Mouse (Mus musculus): ENCODE data around the gene Fbxo45. TPM values are rescaled to one million over a fixed set of nuclear protein-coding genes. Genes with fewer than 3 reads are reported as not detected.

The Fbxo45 gene
- total and polyA plus RNA-seq, 3 experiments: 3.3 to 13.5 (median 10.8) TPM

GRCm38 (mm10) chr16:32222399-32222798 is 24.6 kb downstream of the Fbxo45 start:
- no peak overlapping the region for H3K9ac ChIP-seq (ENCODE audit: low read depth, low read length)
- no peak for DNase-seq
- intact Hi-C loops (cut with DNase I): no loop called here
- no peak overlapping the region for H3K4me3 ChIP-seq
- no peaks in the 10 kb centered on the region for H3K36me3 ChIP-seq (ENCODE audit: control insufficient read depth, insufficient read depth, low read length)
- H3K4me1 ChIP-seq (ENCODE audit: control insufficient read depth, insufficient read depth, low read length): no peaks in the 10 kb centered on the region
- no peaks in the 10 kb centered on the region for H3K79me2 ChIP-seq (replicated peaks; ENCODE audit: control insufficient read depth, insufficient read depth, low read length)
- no peaks in the 10 kb centered on the region for H3K27me3 ChIP-seq (ENCODE audit: control insufficient read depth, insufficient read depth, low read length)
- no peak overlapping the region for H3K27ac ChIP-seq
- no peak for TF ChIP-seq EP300 (IDR thresholded peaks at IDR 0.05; ENCODE audit: insufficient read depth, low read depth, low read length)
- TF ChIP-seq CTCF (IDR thresholded peaks at IDR 0.05): no peak
- no peak for TF ChIP-seq POLR2A (IDR thresholded peaks at IDR 0.05; ENCODE audit: insufficient read depth, low read depth, low read length)

GRCm38 (mm10) chr16:32221803-32222202 is 25.2 kb downstream of the Fbxo45 start:
- DNase-seq: no peak
- 76% methylated on average over 4 of the region's 4 CpGs for WGBS
- Histone ChIP-seq H3K27me3 (ENCODE audit: control insufficient read depth, insufficient read depth, low read length) (no peaks in the 10 kb centered on the region), H3K9ac (ENCODE audit: low read depth, low read length) (no peak overlapping the region), H3K4me1 (ENCODE audit: control insufficient read depth, insufficient read depth, low read length) (no peaks in the 10 kb centered on the region), H3K36me3 (ENCODE audit: control insufficient read depth, insufficient read depth, low read length) (no peaks in the 10 kb centered on the region), H3K27ac (no peak overlapping the region), H3K4me3 (no peak overlapping the region), H3K79me2 (replicated peaks; ENCODE audit: control insufficient read depth, insufficient read depth, low read length) (no peaks in the 10 kb centered on the region)
- TF ChIP-seq POLR2A (IDR thresholded peaks at IDR 0.05; ENCODE audit: insufficient read depth, low read depth, low read length) (no peak), CTCF (IDR thresholded peaks at IDR 0.05) (no peak)
- intact Hi-C loops (cut with DNase I): no loop called here

GRCm38 (mm10) chr16:32214804-32215576 is 32.0 kb downstream of the Fbxo45 start:
- DNase-seq: peak in 1 of 2 experiments; percentile 31
- Histone ChIP-seq H3K9ac (ENCODE audit: low read depth, low read length) (no peak overlapping the region), H3K27ac (peak overlapping the region; percentile 49), H3K27me3 (ENCODE audit: control insufficient read depth, insufficient read depth, low read length) (no peaks in the 10 kb centered on the region), H3K4me1 (ENCODE audit: control insufficient read depth, insufficient read depth, low read length) (no peaks in the 10 kb centered on the region; the same call in 1 of the 2 replicates), H3K4me3 (no peak overlapping the region; the same call in 1 of the 2 replicates), H3K36me3 (ENCODE audit: control insufficient read depth, insufficient read depth, low read length) (no peaks in the 10 kb centered on the region), H3K79me2 (replicated peaks; ENCODE audit: control insufficient read depth, insufficient read depth, low read length) (no peaks in the 10 kb centered on the region)
- no peak for TF ChIP-seq EP300 (IDR thresholded peaks at IDR 0.05; ENCODE audit: insufficient read depth, low read depth, low read length)
- TF ChIP-seq POLR2A (IDR thresholded peaks at IDR 0.05; ENCODE audit: insufficient read depth, low read depth, low read length): no peak
- no peak for TF ChIP-seq CTCF (IDR thresholded peaks at IDR 0.05)
- WGBS: 56% methylated on average over 17 of the region's 17 CpGs
- intact Hi-C loops (cut with DNase I): loop anchor here (5.0 kb wide), 1 partner anchor 57 kb away; the partner anchor contains the start of gene Smco1

GRCm38 (mm10) chr16:32214156-32214555 is 32.8 kb downstream of the Fbxo45 start:
- no peak overlapping the region for H3K4me3 ChIP-seq
- intact Hi-C loops (cut with DNase I): loop anchor here (5.0 kb wide), 1 partner anchor 58 kb away; the partner anchor contains the start of gene Smco1
- H3K9ac ChIP-seq (ENCODE audit: low read depth, low read length): no peak overlapping the region
- H3K36me3 ChIP-seq (ENCODE audit: control insufficient read depth, insufficient read depth, low read length): no peaks in the 10 kb centered on the region
- peak overlapping the region; percentile 28 for H3K27ac ChIP-seq
- no peaks in the 10 kb centered on the region; the same call in 1 of the 2 replicates for H3K4me1 ChIP-seq (ENCODE audit: control insufficient read depth, insufficient read depth, low read length)
- H3K27me3 ChIP-seq (ENCODE audit: control insufficient read depth, insufficient read depth, low read length): no peaks in the 10 kb centered on the region
- TF ChIP-seq EP300 (IDR thresholded peaks at IDR 0.05; ENCODE audit: insufficient read depth, low read depth, low read length) (no peak), CTCF (IDR thresholded peaks at IDR 0.05) (no peak), POLR2A (IDR thresholded peaks at IDR 0.05; ENCODE audit: insufficient read depth, low read depth, low read length) (no peak)
- H3K79me2 ChIP-seq (replicated peaks; ENCODE audit: control insufficient read depth, insufficient read depth, low read length): no peaks in the 10 kb centered on the region
- DNase-seq: peak in 1 of 2 experiments; percentile 28

- no peak for TF ChIP-seq EP300 (IDR thresholded peaks at IDR 0.05; ENCODE audit: insufficient read depth, low read depth, low read length)
- peak; percentile 71 for TF ChIP-seq CTCF (IDR thresholded peaks at IDR 0.05)
- no peak for DNase-seq
- WGBS: 46% methylated on average over 3 of the region's 3 CpGs
- Histone ChIP-seq H3K27me3 (ENCODE audit: control insufficient read depth, insufficient read depth, low read length) (no peaks in the 10 kb centered on the region), H3K4me1 (ENCODE audit: control insufficient read depth, insufficient read depth, low read length) (peaks cover 1% of the 10 kb centered on the region; the same call in 1 of the 2 replicates), H3K36me3 (ENCODE audit: control insufficient read depth, insufficient read depth, low read length) (no peaks in the 10 kb centered on the region), H3K27ac (no peak overlapping the region), H3K9ac (ENCODE audit: low read depth, low read length) (no peak overlapping the region), H3K79me2 (replicated peaks; ENCODE audit: control insufficient read depth, insufficient read depth, low read length) (no peaks in the 10 kb centered on the region), H3K4me3 (no peak overlapping the region)
- intact Hi-C loops (cut with DNase I): loop anchor here (5.0 to 10.0 kb wide), 2 partner anchors 88 to 160 kb away; no protein-coding TSS in a partner anchor
These were observed 42.1 kb downstream of the Fbxo45 start for GRCm38 (mm10) chr16:32204902-32205301.

GRCm38 (mm10) chr16:32202681-32203080 is 44.3 kb downstream of the Fbxo45 start:
- DNase-seq: peak; percentile 82 to 83
- intact Hi-C loops (cut with DNase I): loop anchor here (5.0 to 10.0 kb wide), 2 partner anchors 85 to 158 kb away; no protein-coding TSS in a partner anchor
- Histone ChIP-seq H3K27ac (peak overlapping the region; percentile 32; the same call in 1 of the 2 replicates), H3K36me3 (ENCODE audit: control insufficient read depth, insufficient read depth, low read length) (no peaks in the 10 kb centered on the region), H3K4me3 (no peak overlapping the region), H3K79me2 (replicated peaks; ENCODE audit: control insufficient read depth, insufficient read depth, low read length) (no peaks in the 10 kb centered on the region), H3K27me3 (ENCODE audit: control insufficient read depth, insufficient read depth, low read length) (no peaks in the 10 kb centered on the region), H3K9ac (ENCODE audit: low read depth, low read length) (no peak overlapping the region), H3K4me1 (ENCODE audit: control insufficient read depth, insufficient read depth, low read length) (peaks cover 1% of the 10 kb centered on the region; the same call in 1 of the 2 replicates)
- 59% methylated on average over 6 of the region's 6 CpGs for WGBS
- TF ChIP-seq EP300 (IDR thresholded peaks at IDR 0.05; ENCODE audit: insufficient read depth, low read depth, low read length): peak; percentile 49; the same call in 1 of the 2 replicates
- peak; percentile 52; the same call in 1 of the 2 replicates for TF ChIP-seq POLR2A (IDR thresholded peaks at IDR 0.05; ENCODE audit: insufficient read depth, low read depth, low read length)
- TF ChIP-seq CTCF (IDR thresholded peaks at IDR 0.05): peak; percentile 67
